Mouse (Mus musculus): ENCODE results near the gene Myo19. TPM values are rescaled to one million over a fixed set of nuclear protein-coding genes. Genes with fewer than 3 reads are reported as not detected.

Myo19 gene
- total RNA-seq, 1 experiment from 2014 or later: 13.6 TPM

DNA sequence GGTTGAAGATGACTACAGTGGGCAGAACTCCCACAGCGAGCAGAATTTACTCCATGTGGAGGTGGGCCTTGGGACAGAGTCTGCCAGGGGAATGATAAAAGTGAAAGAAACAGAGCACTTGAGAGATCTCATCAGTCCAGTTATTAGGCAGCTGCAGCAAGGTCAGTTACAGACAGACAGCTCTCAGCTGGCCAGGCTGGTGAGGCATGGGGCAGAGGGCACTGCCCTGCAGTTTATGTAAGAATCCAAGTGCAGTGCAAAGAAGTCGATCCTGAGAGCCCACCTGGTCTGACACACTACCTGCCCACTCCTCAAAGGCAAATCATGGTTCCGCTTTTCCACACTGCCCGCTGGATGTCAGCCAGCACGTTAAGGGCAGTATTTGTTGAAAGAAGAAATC, 6.3 kb downstream of the Myo19 start:
- DNase-seq: no peak

DNA sequence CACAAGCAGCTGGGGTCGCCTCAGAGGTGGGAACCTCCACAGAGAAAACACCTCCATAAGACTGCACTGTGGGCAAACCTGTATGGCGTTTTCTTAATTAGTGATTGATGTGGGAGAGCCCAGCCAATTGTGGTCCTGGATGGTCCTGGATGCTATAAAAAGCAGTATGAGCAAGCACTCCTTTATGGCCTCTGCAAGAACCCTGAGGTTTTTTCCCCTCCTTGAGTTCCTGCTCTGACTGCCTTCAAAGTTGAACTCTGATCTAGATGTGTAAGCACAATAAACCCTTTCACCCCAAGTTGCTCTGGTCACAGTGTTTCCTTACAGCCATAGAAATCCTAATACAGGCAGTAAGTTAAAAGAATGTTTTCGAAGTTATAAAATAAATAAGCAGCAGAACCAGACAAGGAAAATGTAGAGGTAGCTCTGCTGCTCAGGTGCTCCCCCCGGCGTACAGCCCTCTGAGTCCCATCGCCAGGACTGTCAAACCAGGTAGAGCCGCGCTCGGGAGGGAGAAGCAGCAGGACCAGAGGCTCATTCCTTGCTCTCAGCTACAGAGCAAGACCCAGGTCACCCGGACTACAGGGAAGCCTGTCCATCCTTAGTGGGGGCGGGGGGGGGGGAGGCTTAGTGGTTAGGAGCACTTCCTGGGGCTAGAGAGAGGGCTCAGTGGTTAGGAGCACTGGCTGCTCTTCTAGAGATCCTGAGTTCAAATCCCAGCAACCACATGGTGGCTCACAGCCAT, 7.0 kb downstream of the Myo19 start:
- DNase-seq: no peak

DNA sequence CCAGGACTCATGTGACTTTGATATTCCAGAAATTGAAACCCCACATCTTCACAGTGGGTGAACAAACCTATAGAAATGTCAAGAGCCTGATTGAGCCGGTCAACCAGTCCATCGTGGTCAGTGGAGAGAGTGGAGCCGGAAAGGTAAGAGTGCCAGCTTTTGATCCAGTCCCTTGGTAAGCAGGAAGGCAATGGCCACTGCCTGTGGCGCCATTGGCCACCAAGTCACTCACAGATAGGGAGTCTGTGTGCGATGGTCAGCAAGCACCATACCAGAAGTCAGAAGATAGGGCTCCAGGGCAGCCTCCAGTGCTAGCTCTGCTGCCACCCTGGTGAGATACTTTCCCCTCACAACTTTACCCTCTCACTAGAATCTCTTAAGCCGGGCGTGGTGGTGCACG, 8.1 kb downstream of the Myo19 start:
- DNase-seq: no peak

DNA sequence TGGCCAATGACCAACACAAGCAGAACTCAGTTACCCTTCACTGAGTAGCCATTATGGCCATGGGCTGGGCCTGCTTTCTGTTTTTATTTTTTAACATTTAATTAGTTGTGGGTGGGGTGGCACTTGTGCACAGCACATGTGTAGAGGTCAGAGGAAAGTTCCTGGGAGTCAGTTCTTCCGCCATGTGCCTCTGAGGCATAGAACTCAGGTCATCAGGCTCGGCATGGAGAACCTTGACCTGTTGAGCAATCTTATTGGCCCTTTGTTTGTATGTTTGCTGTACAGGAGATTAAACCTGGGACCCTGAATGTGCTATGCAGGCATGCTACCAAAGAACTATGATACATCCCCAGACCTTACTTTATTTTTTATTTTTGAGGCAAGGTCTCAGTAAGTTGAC, 9.5 kb downstream of the Myo19 start:
- no peak for DNase-seq

DNA sequence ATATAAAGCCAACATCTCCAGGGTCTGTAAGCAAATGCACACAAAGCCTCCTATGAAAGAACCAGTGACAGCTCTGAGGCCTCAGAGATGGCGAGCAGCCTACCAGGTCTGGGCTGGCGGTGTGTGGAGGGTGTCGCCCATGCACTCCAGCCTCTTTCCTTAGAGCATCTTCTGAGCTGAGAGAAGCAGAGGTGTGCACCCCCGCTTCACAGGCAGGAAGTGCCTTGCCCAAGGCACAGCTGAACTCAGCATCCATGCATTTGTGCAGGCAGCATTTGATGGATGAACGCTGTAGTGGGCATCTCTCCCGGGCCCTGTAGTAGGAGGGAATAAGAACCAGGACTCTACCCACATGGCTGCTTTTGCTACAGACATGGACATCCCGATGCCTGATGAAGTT, 11.8 kb downstream of the Myo19 start:
- no peak for DNase-seq

DNA sequence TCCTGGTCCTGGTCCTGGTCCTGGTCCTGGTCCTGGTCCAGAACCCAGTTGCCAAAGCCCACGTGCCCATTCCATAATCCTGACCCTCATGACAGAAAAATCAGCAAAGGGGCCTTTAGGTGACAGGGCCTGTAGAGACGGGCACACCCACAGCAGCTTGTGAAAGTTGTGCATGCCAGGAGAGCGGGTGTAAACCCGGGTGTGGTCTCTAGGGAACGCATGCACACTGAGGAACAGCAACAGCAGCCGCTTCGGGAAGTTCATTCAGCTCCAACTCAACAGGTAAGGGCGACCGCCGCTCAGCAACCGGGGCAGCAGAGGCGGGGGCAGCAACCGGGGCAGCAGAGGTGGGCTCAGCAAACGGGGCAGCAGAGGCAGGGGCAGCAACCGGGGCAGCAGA, 13.2 kb downstream of the Myo19 start:
- no peak for DNase-seq

DNA sequence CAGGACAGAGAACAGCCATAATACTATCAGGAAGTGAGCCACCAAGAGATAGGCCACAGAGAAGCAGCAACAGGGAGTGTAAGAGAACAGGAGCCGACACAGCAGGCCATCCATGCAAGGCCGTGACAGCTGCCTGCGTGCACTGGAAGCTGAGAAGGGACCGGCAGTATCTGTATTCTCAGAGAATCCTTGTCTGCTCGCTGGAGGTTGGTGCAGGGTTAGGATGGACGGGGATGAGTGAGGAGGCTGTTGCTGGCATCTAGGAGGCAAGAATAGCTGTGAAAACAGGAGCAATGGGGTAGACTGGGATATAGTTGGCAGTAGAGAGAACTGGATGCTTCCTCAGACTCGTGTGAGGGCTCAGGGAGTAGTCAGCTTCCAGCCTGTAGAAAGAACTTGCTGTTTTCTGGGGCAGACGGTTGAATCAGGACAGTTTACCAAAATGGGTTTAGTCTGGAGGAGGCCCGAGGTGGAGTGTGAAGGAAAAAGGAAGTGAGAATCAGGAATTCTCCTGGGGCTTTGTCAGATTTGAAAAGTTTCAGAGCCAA, 24.7 kb downstream of the Myo19 start:
- no peak for DNase-seq

DNA sequence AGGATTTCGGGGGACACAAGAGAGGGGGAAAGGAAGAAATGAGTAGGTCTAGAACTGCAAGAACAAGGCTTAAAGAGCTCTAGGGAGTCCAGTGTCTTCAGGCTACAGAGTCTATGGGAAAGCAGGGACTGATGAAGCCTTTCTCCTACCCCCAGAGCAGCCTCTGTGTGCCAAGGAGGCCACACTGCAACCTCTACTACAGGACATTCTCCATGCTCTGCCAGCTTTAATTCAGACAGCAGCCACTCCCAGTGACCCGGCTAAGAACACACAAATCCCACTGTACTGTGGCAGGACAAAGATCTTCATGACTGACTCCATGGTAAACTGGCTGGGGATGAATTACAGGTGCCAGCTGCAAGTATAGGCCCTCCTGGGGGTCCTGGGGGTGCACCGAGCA, 27.1 kb downstream of the Myo19 start:
- DNase-seq: no peak

DNA sequence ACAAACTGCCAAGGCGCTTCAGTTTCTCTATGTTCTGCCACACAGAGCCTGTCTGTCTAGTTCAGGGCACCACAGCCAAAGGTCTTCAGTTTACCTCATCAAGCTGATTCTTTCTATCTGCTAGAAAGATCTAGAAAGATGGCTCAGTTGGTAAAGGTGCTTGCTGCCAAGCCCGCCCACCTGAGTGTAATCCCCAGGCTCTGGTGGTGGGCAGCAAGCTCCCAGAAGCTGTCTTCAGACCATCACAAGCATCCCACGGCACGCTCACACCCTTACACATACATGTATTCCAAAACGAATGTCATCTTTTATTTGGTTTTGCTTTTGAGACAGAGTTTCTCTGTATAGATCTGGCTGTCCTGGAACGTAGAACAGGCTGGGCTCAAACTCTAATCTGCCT, 28.5 kb downstream of the Myo19 start:
- no peak for DNase-seq

DNA sequence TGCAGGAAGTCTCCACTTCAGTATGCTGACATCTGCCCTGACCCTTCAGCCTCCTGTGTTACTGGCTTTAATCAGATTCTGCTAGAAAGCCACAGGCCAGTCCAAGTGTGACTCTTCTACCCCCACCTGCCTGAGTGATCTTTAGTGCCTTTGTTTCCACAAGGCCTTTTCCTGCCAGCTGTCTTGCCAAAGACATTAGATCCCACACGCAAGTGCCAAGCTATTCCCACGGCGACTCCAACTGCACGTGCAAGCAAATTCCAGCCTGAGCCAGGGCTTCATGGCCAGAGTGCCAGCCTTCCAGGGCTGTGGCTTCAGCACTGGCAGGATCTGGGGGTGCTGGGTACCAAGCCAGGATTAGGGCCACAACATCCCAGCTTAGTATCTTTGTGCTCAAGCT, 30.5 kb downstream of the Myo19 start:
- peak; percentile 58 for DNase-seq

DNA sequence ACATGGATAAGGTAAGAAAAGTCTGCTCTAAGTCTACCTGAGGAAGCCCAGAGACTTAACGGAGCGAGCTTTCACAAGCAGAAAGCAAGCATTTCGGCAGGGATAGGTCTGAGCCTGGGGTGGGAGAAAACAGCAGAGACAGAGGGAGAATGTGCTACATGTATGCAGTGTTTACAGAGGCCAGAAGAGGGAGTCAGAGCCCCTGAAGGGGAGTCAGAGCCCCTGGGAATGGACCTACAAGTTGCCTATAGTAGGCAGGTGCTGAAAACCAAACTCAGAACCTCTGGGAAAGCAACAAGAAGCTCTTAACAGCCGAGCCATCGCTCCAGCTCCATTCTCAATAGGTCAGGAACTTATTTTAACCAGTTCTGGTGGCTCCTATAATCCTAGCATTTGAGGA, 34.7 kb downstream of the Myo19 start:
- no peak for DNase-seq

DNA sequence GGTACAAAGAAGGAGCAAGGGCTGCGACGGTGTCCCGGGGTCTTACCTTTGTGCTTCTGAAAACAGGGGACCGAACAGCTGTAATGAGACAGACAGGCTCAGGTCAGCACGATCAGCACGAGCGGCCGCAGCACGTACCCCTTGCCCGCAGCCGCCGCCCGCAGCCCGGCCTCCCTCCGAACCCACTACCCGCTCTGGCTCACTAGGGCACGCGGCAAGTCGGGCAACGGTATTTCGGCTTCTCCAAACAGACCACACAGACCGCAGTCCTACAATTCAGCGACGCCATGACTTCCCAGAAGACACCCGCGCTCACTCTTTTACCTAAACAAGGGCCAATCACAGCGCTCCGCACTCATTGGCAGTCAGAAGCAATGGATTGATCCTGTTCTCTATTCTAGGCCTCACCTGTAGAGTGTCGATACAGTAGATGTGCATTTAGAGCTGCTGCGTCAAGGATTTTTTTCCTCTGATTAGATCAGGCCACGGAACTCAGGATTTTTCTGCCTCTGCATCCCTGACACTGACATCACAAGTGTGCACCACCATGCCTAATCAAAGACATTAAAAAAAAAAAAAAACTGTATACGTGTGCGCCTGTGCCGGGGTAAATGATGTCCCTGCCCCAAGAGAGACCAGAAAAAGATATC, 36.2 kb downstream of the Myo19 start, which contains the start of gene Znhit3:
Gene Znhit3 (minus strand): TSS at position 314 of the 650 bp plus-strand sequence.
- DNase-seq: peak; percentile 91

DNA sequence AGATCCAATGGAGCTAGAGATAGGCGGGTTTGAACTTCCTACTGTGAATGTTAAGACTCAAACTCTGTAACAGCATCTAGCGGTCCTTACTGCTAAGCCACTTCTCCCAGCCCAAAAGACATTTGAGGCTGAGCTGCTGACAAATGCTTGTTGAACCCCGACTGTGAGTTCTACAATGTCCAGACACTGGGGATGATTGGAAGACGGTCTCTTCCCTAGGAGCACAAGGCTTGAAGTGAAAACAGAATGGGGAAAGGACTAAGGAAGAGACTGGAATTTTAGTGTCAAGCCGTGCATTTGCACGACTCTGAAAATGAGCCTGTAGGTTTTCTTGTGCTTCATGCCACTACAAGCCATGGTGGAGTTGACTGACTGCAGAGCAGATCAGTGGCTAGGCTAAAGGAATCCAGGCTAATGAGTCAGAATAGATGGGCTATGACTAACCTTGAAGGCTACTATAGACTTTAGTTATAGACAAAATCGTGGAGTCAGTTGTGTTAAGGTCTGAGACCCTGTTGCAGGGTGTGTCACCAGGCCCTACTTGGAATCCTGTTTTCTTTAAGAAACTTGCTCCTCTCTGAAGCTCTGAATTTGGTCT, 36.9 kb downstream of the Myo19 start:
- DNase-seq: no peak

DNA sequence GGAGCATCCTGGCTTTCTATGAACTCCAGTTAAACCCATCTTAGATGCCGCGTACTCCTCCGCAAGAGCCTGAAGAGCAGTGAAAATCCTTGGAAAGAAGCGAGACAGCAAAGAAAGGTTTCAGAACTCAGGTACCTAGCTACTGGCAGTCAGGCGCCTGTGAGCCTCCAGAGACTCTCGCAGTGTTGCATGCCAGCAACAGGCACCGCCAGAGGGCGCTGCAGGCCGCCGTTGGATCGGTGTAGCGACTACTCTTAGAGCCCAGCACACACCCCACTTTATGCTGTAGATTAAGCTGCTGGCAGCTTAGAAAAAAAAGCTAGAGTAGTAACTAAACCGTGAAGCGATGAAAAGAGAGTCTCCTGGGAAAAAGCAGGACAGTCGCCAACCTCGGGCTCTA, 38.5 kb downstream of the Myo19 start:
- peak; percentile 88 for DNase-seq

DNA sequence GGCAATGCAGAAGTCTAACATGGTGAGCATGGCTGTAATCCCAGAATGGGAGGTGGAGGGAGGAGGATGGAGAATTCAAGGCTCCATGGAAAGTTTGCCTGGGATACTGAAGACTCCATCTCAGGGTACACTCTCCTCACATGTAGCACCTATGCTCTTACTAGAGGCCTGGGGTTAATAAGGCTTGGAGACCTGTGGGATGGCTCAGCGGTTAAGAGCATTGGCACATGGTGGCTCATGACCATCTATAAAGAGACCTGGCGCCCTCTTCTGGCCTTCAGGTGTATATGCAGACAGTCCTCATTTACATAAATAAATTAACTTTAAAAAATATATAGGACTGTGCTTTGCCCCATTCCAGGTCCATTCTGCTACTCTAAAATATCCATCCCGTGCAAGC, 39.3 kb downstream of the Myo19 start:
- DNase-seq: peak; percentile 61

DNA sequence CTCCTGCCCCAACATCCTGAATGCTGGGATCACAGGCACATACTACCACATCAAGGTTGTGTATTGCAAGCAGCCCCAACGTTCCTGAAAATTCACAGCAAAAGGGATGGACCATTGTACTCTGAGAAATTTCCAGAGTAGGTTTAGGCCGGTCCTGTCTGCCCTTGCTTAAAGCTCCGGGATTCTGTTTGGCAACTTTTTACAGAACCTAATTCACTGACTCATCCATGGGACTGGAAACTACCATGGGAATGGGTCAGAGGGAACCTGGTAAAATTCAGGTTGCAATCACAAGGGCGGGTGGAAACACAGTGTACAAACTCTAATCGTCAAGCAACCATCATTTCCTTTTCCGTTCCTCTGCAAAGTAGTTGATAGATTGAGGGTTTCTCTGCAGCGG, 40.0 kb downstream of the Myo19 start:
- DNase-seq: no peak

DNA sequence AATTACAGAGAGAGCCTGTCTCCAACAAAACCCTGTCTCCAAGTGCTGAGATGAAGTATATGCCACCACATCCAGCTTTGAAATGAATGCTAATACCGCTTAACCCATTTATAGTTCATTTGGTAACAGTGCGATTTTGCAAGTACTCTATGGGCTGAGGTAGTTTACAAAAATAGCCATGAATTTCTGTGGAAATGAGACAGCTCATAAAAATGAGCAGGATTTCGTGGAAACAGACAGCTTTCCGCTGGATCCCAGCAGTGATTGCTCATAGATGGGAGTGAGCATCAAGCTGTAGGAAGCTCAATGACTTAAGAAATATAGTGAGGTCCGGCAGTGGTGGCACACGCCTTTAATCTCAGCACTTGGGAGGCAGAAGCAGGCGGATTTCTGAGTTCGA, 41.0 kb downstream of the Myo19 start:
- no peak for DNase-seq

DNA sequence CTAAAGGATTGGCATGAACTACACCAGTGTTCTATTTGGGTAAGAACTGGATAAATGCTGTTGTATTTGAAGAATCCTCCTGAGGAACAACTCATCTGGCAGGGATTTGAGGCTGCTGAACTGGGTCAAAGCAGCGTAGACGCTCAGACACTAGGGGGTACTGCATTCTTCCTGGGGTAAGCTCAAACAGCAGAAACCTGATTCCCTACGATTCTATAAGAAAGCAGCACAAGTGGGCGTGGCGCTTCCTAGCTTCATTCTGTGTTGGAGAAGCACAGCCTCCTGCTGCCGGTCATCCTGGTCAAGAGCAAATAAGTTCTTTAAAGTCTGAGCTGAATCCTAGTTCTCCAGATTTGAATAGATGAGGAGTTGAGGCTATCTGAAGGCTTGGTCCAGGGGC, 52.3 kb downstream of the Myo19 start:
- no peak for DNase-seq

DNA sequence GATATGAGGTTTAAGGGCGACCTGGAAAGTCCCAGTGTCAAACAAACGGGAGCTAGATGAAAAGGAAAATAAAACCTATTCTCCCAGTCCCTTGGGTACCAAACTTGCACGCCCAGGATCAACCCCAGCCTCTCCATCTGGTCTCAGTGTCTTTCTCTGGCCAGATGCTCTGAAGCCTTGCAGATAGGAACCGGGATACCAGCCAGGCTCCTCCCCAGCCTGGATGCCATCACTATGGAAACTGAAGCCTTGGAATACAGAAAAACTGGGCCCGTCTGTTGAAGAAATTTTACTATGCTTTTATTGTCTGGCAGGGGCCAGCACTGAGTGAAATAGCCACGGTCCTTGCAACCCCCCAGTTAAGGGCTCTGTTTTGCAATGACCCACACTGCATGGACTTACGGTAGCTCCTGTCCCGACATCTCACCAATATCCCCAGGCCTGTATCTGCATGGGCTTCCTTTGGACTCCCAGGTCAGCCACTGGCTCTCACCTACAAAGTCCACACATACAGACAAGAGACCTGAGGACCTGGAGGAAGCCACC, 59.6 kb downstream of the Myo19 start:
- no peak for DNase-seq

DNA sequence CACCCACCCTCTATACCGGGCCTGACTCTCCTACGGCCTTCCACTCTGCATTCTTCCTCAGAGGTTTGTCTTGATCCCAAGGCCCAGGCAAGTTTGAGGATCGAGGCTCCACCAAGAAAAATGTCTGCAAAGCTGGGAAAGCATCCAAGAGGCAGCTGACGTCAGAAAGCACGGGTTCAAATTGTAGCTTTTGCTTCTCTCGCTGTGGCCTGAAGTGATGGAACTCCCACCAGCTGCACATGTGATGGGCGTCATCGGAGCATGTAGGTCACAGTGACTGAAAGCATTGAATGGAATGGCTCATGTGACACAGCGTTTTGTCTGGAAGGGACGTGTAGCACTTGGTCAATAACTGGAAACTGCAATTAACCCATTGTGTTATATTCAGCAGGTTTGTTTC, 60.2 kb downstream of the Myo19 start:
- no peak for DNase-seq

DNA sequence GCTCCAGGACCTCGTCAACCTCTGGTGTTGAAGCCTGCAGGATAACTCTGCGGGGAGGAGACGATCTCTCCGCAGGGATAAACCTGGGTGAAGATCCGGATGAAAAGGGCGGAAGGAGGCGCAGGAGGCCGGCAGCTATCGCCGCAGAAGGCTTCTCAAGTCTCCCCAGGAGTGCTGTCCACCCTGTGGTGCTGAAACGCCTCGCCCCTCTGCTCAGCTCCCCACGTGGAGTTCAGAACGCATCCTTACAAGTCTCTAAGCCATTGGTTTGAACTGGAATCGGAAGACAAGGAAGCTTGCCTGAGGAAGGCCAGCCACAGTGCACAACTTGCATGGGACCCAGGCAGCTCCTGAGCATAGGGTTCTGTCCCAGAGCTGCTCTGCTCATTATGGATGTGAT, 64.0 kb downstream of the Myo19 start:
- DNase-seq: peak; percentile 87

DNA sequence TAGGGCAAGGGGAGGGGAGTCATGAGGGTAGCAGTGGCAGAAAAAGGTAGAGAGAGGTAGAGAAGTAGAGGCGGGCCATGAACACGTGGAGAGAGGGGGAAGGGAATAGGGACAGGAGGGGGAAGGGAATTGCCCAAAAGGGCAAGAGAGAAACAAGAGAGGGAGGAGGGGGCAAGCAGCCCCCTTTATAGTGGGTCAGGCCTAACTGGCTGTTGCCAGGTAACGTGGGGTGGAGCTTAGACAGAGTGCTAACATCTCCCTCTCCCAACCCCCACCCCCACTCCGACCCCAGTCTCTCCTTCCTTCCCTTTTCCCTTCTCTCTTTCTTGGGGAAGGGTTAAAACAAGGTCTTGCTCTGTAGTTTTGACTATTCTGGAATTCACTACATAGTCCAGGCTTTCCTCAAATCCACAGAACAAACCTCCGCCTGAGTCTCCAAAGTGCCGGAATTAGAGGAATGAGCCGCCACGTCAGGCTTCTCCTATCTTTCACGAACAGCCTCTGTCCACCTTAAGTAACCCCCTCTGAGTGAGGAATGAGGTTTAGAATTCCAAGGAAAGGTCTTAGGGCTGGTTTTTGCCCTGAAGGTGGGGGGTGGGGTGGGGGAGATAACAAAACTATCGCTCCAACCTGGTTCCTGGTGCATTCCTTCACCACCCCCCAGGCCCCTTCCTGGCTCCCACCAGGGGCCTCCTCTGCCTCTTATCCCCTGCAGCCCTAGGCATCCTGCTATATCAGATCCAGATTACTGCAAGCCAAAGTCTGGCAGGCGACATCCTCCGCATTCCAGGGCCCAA, 64.9 kb downstream of the Myo19 start:
- DNase-seq: no peak

Data from adrenal gland, postnatal 14 days (tissue).